Mouse (Mus musculus) forebrain, embryonic 14.5 days (tissue): ENCODE data around the gene Acsm2. TPM values are rescaled to one million over a fixed set of nuclear protein-coding genes. Genes with fewer than 3 reads are reported as not detected.
A peak's percentile ranks its signal among the peaks of the same experiment; 100 is the strongest.

Source experiments
- ATAC-seq: fragments of 200-750 bp; cut with Nextera tagmentation; 2 replicates; pipeline ENCODE4 v1.8.0; 2017; ENCODE audit warnings: mild to moderate bottlenecking, moderate library complexity
- DNase-seq: peaks from one replicate; pipeline ENCODE4 v3.0.0-alpha.2; 2015; ENCODE audit warnings: low spot score
- H3K27ac ChIP-seq: fragments of 300-500 bp; sonication (generic); 2 replicates; pipeline ENCODE4 v1.5.1; 2014; ENCODE audit warnings: low read depth, mild to moderate bottlenecking, control low read depth, low read length, moderate library complexity
- H3K27me3 ChIP-seq: fragments of 300-500 bp; sonication (generic); replicated peaks from 2 replicates; pipeline ENCODE4 v1.6.1; 2014; ENCODE audit warnings: low read length, control low read depth, mixed read lengths; ENCODE audit not compliant: control insufficient read depth, insufficient read depth
- H3K36me3 ChIP-seq: fragments of 300-500 bp; sonication (generic); 2 replicates; pipeline ENCODE4 v1.6.1; 2014; ENCODE audit warnings: low read length, control low read depth; ENCODE audit not compliant: control insufficient read depth, insufficient read depth
- H3K4me1 ChIP-seq: fragments of 300-500 bp; sonication (generic); 2 replicates; pipeline ENCODE4 v1.6.1; 2014; ENCODE audit warnings: antibody characterized with exemption, low read length, control low read depth; ENCODE audit not compliant: control insufficient read depth, insufficient read depth
- H3K4me2 ChIP-seq: fragments of 300-500 bp; sonication (generic); 2 replicates; pipeline ENCODE4 v1.6.1; 2014; ENCODE audit warnings: mild to moderate bottlenecking, control low read depth, low read length
- H3K4me3 ChIP-seq: fragments of 300-500 bp; sonication (generic); 2 replicates; pipeline ENCODE4 v1.5.1; 2014; ENCODE audit warnings: low read depth, low read length, control low read depth
- H3K9ac ChIP-seq: fragments of 300-500 bp; sonication (generic); 2 replicates; pipeline ENCODE4 v1.6.1; 2014; ENCODE audit warnings: mild to moderate bottlenecking, low read length, control low read depth, moderate library complexity
- H3K9me3 ChIP-seq: fragments of 300-500 bp; sonication (generic); replicated peaks from 2 replicates; pipeline ENCODE4 v1.6.1; 2016; ENCODE audit warnings: low read length, control low read depth, mixed read lengths; ENCODE audit not compliant: control insufficient read depth
- WGBS: fragments of 180-500 bp; shearing (Covaris S2); extraction: QIAGEN DNeasy Blood & Tissue Kit; methylation state at CpG from one replicate; pipeline ENCODE4 v1.1.7; 2014; 5-methylcytosine and 5-hydroxymethylcytosine counted together
- polyA plus RNA-seq: library from polyadenylated mRNA; unstranded; fragments of >200 nt; fragmentation: Nextera tagmentation; extraction: Ambion mirVana; gene quantifications from 2 replicates; pipeline ENCODE4 v1.2.1, GENCODE M21; 2014

Gene Acsm2
- polyA plus RNA-seq, 1 experiment from 2014 or later: not detected

GRCm38 (mm10) chr7:119523389-119523788 lies 30.8 kb upstream of the Acsm2 start, which contains the start of gene Pdilt:
Gene Pdilt, minus strand, starts transcription at chr7:119523489.
- no peak within 1 kb of the TSS for H3K4me2 ChIP-seq
- peaks cover 2% of the 10 kb centered on the region; the same call in 1 of the 2 replicates for H3K4me1 ChIP-seq
- ATAC-seq: no peak
- H3K27me3 ChIP-seq: no peaks in the 10 kb centered on the region
- no peak within 1 kb of the TSS for H3K9ac ChIP-seq
- no peak within 1 kb of the TSS for H3K4me3 ChIP-seq
- no peak for DNase-seq
- H3K9me3 ChIP-seq: no peaks in the 10 kb centered on the region
- no peaks in the 10 kb centered on the region for H3K36me3 ChIP-seq
- no peak within 1 kb of the TSS for H3K27ac ChIP-seq
- WGBS: 73% methylated on average over 4 of the region's 4 CpGs

DNA sequence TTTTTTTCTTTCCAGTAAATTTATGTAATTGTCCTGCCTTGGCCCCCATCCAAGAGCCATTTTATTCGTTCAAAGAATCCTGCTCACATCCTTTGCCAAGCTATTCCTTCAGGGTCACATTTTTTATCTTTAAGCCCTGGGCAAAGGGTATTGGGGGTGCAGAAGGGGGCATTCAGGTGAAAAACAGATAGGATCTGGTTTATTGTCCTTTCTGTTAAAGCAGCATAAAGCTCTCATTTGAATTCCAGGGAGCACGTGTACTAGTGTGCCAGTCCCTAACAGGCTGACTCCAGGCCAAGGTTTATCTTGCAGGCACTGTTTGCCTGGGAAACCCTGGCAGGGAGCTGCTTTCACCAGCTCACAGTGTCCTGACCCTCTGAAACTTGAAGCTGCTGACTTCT lies 28.3 kb upstream of the Acsm2 start:
- Histone ChIP-seq H3K9ac (no peak overlapping the region), H3K27ac (no peak overlapping the region), H3K4me3 (no peak overlapping the region), H3K4me2 (no peak overlapping the region), H3K36me3 (no peaks in the 10 kb centered on the region), H3K4me1 (peaks cover 2% of the 10 kb centered on the region; the same call in 1 of the 2 replicates), H3K9me3 (no peaks in the 10 kb centered on the region), H3K27me3 (no peaks in the 10 kb centered on the region)
- DNase-seq: peak; percentile 45
- no peak for ATAC-seq
- 25% methylated on average over 2 of the region's 2 CpGs for WGBS

- peak; percentile 17 for DNase-seq
Observed at GRCm38 (mm10) chr7:119526486-119526885, 27.7 kb upstream of the Acsm2 start.

GRCm38 (mm10) chr7:119527135-119527534 lies 27.0 kb upstream of the Acsm2 start:
- H3K4me3 ChIP-seq: no peak overlapping the region
- H3K9me3 ChIP-seq: no peaks in the 10 kb centered on the region
- no peak overlapping the region for H3K9ac ChIP-seq
- no peaks in the 10 kb centered on the region for H3K27me3 ChIP-seq
- H3K4me1 ChIP-seq: peaks cover 2% of the 10 kb centered on the region; the same call in 1 of the 2 replicates
- no peak for ATAC-seq
- DNase-seq: no peak
- no peak overlapping the region for H3K27ac ChIP-seq
- 87% methylated on average over 1 of the region's 1 CpGs for WGBS
- no peak overlapping the region for H3K4me2 ChIP-seq
- no peaks in the 10 kb centered on the region for H3K36me3 ChIP-seq

More at GRCm38 (mm10) chr7:119526486-119526885, 27.7 kb upstream of the Acsm2 start:
- Histone ChIP-seq H3K27me3 (no peaks in the 10 kb centered on the region), H3K4me1 (peaks cover 2% of the 10 kb centered on the region; the same call in 1 of the 2 replicates), H3K9ac (no peak overlapping the region), H3K4me3 (no peak overlapping the region), H3K4me2 (no peak overlapping the region), H3K27ac (no peak overlapping the region), H3K9me3 (no peaks in the 10 kb centered on the region), H3K36me3 (no peaks in the 10 kb centered on the region)
- WGBS: 17% methylated on average over 13 of the region's 13 CpGs
- ATAC-seq: no peak

GRCm38 (mm10) chr7:119527548-119527947 lies 26.6 kb upstream of the Acsm2 start:
- Histone ChIP-seq H3K36me3 (no peaks in the 10 kb centered on the region), H3K4me3 (no peak overlapping the region), H3K4me1 (peaks cover 2% of the 10 kb centered on the region; the same call in 1 of the 2 replicates), H3K4me2 (no peak overlapping the region), H3K27ac (no peak overlapping the region), H3K27me3 (no peaks in the 10 kb centered on the region), H3K9ac (no peak overlapping the region), H3K9me3 (no peaks in the 10 kb centered on the region)
- 46% methylated on average over 2 of the region's 2 CpGs for whole genome bisulfite sequencing
- ATAC-seq (no peak), DNase-seq (no peak)

- Histone ChIP-seq H3K9ac (no peak overlapping the region), H3K4me1 (peaks cover 2% of the 10 kb centered on the region; the same call in 1 of the 2 replicates), H3K9me3 (no peaks in the 10 kb centered on the region), H3K27ac (no peak overlapping the region), H3K4me3 (no peak overlapping the region), H3K36me3 (no peaks in the 10 kb centered on the region), H3K27me3 (no peaks in the 10 kb centered on the region), H3K4me2 (no peak overlapping the region)
- ATAC-seq: no peak
- no peak for DNase-seq
- 85% methylated on average over 7 of the region's 7 CpGs for WGBS
Observed at GRCm38 (mm10) chr7:119528617-119529016, 25.5 kb upstream of the Acsm2 start.

GRCm38 (mm10) chr7:119532924-119533323 lies 21.2 kb upstream of the Acsm2 start:
- Histone ChIP-seq H3K4me2 (no peak overlapping the region), H3K27me3 (no peaks in the 10 kb centered on the region), H3K36me3 (no peaks in the 10 kb centered on the region), H3K9me3 (no peaks in the 10 kb centered on the region), H3K4me1 (no peaks in the 10 kb centered on the region), H3K27ac (no peak overlapping the region), H3K4me3 (no peak overlapping the region), H3K9ac (no peak overlapping the region)
- DNase-seq (no peak), ATAC-seq (no peak)
- 62% methylated on average over 1 of the region's 1 CpGs for WGBS

DNA sequence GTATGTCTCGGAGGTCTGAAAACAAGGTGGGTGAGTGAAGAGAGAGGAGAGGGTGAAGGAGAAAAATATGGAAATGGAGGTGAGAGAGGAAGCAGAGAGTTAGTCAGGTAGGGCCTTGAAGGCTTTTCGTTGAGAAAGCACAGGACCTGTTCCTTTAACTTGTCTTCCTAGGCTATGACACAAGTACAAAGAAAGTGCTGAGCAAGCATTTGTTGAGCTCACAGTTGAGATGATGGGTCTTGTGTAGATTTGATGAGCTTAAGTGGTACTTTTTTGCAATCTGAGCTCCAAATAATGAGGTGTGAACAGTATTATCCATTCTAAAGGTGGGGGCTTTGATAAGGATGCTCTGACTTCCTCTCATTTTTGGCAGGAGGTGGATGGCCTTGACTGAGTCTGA lies 19.8 kb upstream of the Acsm2 start:
- Histone ChIP-seq H3K9ac (no peak overlapping the region), H3K4me2 (no peak overlapping the region), H3K4me3 (no peak overlapping the region), H3K27ac (no peak overlapping the region), H3K4me1 (no peaks in the 10 kb centered on the region), H3K36me3 (no peaks in the 10 kb centered on the region), H3K9me3 (no peaks in the 10 kb centered on the region), H3K27me3 (no peaks in the 10 kb centered on the region)
- 74% methylated on average over 2 of the region's 2 CpGs for WGBS
- ATAC-seq: no peak
- no peak for DNase-seq

- no peak overlapping the region for H3K9ac ChIP-seq
- no peaks in the 10 kb centered on the region for H3K36me3 ChIP-seq
- H3K4me1 ChIP-seq: no peaks in the 10 kb centered on the region
- H3K4me3 ChIP-seq: no peak overlapping the region
- WGBS: 85% methylated on average over 2 of the region's 2 CpGs
- no peak for DNase-seq
- no peak overlapping the region for H3K27ac ChIP-seq
- no peaks in the 10 kb centered on the region for H3K9me3 ChIP-seq
- H3K27me3 ChIP-seq: no peaks in the 10 kb centered on the region
- no peak for ATAC-seq
- no peak overlapping the region for H3K4me2 ChIP-seq
Observed at GRCm38 (mm10) chr7:119542445-119542844, 11.7 kb upstream of the Acsm2 start.
